Mouse (Mus musculus): ENCODE data around the gene Slc36a3.
A peak's percentile ranks its signal among the peaks of the same experiment; 100 is the strongest.

- TF ChIP-seq EP300 (IDR thresholded peaks at IDR 0.05; ENCODE audit: low read depth) (no peak), CTCF (IDR thresholded peaks at IDR 0.05; ENCODE audit: low read depth) (peak; percentile 83)
These were observed 13.2 kb upstream of the Slc36a3 start for GRCm38 (mm10) chr11:55164723-55165122.
